Mouse (Mus musculus): Measurements from ENCODE around the gene Ppp1r12b. TPM values are rescaled to one million over a fixed set of nuclear protein-coding genes. Genes with fewer than 3 reads are reported as not detected.
A peak's percentile ranks its signal among the peaks of the same experiment; 100 is the strongest.

The Ppp1r12b gene
- polyA plus RNA-seq, 1 experiment from 2014 or later: 35.9 TPM

DNA sequence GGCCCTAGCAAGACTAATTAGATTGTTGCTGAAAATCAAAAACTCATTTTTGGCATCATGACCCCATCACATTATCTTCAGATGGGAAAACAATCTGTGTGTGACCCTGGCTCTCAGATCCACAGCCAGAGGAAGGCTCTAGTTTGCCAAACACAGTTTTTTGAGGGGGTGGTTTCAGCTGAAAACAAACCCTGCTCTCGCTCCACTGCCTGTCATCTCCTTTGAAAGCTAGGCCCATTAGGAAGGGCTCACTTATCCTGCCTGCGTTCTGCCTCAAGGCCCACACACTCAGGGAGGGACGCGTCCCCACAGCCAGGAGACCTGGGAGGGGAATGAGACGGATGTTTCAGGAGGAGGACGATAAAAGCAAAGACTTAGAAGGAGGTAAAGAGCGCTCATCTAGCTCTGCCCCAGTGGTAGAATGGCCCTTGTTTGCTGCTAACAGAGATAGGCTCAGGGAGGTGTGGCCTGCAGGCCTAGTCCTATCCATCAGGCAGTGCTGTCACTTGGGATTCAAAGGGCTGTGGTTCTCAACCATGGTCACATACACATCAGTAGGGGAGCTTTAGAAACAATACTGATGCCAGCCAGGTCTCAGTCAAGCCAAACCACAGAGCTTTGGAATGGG lies 190.8 kb downstream of the Ppp1r12b start:
- 71% methylated on average over 7 of the region's 7 CpGs for WGBS
- Histone ChIP-seq H3K9ac (ENCODE audit: low read length) (no peak overlapping the region), H3K4me2 (ENCODE audit: low read length) (no peak overlapping the region), H3K27ac (replicated peaks in 1 of 2; ENCODE audit: control insufficient read depth in 1 of 2, insufficient read depth in 1 of 2, low read depth in 2 of 2, low read length in 2 of 2) (peak overlapping the region in 1 of 2 experiments; percentile 55; a peak in 1 of 4 replicates), H3K4me1 (ENCODE audit: control insufficient read depth in 2 of 2, insufficient read depth in 2 of 2, low read length in 2 of 2) (0 out of 4 replicates have a peak, but pooled peaks cover 0 to 5% of the 10 kb centered on the region in 2 experiments), H3K36me3 (ENCODE audit: control insufficient read depth, insufficient read depth, low read length) (peaks cover 89% of the 10 kb centered on the region), H3K9me3 (ENCODE audit: control insufficient read depth, low read length) (no peaks in the 10 kb centered on the region), H3K4me3 (ENCODE audit: control insufficient read depth in 1 of 2, insufficient read depth in 1 of 2, low read depth in 1 of 2, low read length in 2 of 2) (no peak overlapping the region), H3K27me3 (ENCODE audit: control insufficient read depth, insufficient read depth, low read length) (no peaks in the 10 kb centered on the region)
- ATAC-seq (ENCODE audit: insufficient number of reproducible peaks, insufficient read depth, low FRiP score, low read depth): no peak

DNA sequence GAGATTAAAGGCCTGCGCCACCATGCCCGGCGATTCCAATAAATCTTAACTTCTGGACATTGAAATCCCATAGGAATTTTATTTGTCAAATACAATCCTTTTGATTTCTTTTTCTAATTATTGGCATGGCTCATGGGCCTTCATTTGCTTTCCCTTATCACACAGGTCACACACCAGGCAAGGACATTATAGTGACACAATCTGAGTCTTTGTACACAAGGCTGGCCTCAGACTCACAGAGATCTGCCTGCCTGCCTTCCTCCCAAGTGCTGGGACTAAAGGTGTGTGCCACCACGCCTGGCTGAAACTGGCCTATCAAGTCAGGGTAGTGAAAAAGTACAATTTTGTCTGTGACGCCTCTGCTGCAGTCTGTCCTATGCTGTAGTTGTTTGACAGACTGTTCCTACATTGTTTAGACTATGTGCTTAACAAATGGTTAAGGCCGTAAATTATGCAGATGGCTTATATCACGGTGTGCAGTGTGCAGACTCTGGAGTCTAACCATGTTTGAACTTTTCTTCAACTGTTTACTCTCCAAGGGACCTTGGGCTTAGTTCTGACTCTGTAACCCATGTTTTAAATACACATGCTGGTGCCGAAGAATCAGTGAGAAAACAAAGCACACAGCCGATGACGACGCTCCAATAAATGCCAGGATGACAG lies 191.8 kb downstream of the Ppp1r12b start:
- 0 out of 4 replicates have a peak, but pooled peaks cover 0 to 5% of the 10 kb centered on the region in 2 experiments for H3K4me1 ChIP-seq (ENCODE audit: control insufficient read depth in 2 of 2, insufficient read depth in 2 of 2, low read length in 2 of 2)
- H3K4me3 ChIP-seq (ENCODE audit: control insufficient read depth in 1 of 2, insufficient read depth in 1 of 2, low read depth in 1 of 2, low read length in 2 of 2): no peak overlapping the region
- WGBS: 91% methylated on average over 11 of the region's 11 CpGs
- H3K9me3 ChIP-seq (ENCODE audit: control insufficient read depth, low read length): no peaks in the 10 kb centered on the region
- H3K27me3 ChIP-seq (ENCODE audit: control insufficient read depth, insufficient read depth, low read length): no peaks in the 10 kb centered on the region
- no peak overlapping the region for H3K9ac ChIP-seq (ENCODE audit: low read length)
- H3K27ac ChIP-seq (replicated peaks in 1 of 2; ENCODE audit: control insufficient read depth in 1 of 2, insufficient read depth in 1 of 2, low read depth in 2 of 2, low read length in 2 of 2): peak overlapping the region in 1 of 2 experiments; percentile 27; a peak in 1 of 4 replicates
- no peak overlapping the region for H3K4me2 ChIP-seq (ENCODE audit: low read length)
- no peak for ATAC-seq (ENCODE audit: insufficient number of reproducible peaks, insufficient read depth, low FRiP score, low read depth)
- peaks cover 92% of the 10 kb centered on the region for H3K36me3 ChIP-seq (ENCODE audit: control insufficient read depth, insufficient read depth, low read length)

DNA sequence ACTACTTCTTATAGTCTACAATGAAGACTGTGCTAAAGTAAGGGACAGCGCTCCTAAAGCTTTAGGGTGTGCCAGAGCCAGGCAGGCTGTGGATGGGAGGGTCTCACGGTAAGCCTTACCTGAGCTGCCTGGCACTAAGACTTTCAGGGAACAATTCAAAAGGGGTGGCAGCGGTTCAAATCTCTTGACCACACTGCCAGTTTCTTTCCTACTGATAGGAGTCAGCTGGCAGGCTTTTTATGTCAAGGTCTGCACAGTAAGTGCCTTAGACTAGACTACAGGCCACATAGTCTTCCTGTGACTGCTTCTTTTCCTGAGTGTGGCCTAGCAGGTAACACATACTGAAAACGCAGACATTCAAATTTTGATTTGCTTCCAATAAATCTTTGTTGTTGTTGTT lies 192.5 kb downstream of the Ppp1r12b start:
- no peak overlapping the region for H3K4me3 ChIP-seq (ENCODE audit: control insufficient read depth in 1 of 2, insufficient read depth in 1 of 2, low read depth in 1 of 2, low read length in 2 of 2)
- 0 out of 4 replicates have a peak, but pooled peaks cover 0 to 5% of the 10 kb centered on the region in 2 experiments for H3K4me1 ChIP-seq (ENCODE audit: control insufficient read depth in 2 of 2, insufficient read depth in 2 of 2, low read length in 2 of 2)
- H3K27me3 ChIP-seq (ENCODE audit: control insufficient read depth, insufficient read depth, low read length): no peaks in the 10 kb centered on the region
- H3K36me3 ChIP-seq (ENCODE audit: control insufficient read depth, insufficient read depth, low read length): peaks cover 92% of the 10 kb centered on the region
- no peak overlapping the region for H3K4me2 ChIP-seq (ENCODE audit: low read length)
- WGBS: 90% methylated on average over 4 of the region's 4 CpGs
- H3K9me3 ChIP-seq (ENCODE audit: control insufficient read depth, low read length): no peaks in the 10 kb centered on the region
- no peak overlapping the region for H3K27ac ChIP-seq (replicated peaks in 1 of 2; ENCODE audit: control insufficient read depth in 1 of 2, insufficient read depth in 1 of 2, low read depth in 2 of 2, low read length in 2 of 2)
- H3K9ac ChIP-seq (ENCODE audit: low read length): no peak overlapping the region
- ATAC-seq (ENCODE audit: insufficient number of reproducible peaks, insufficient read depth, low FRiP score, low read depth): no peak

DNA sequence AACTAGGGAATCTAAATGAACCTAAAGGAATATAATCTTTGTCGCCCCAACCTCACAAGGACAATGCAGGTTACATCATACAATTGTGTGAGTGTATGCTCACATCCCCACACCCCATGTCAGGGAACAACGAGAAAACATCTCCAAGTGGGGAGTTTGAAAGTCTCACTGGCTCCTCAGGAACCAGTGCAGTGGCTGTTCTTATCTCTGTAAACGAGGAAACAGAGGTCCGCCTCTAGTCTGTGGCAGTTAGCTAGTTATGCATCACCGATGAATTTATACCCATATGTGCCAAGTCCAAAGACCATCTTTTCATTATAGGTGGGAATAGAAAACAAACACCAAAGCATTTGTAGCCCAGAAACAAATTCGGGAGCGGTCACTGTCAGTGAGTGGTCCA lies 194.2 kb downstream of the Ppp1r12b start:
- peaks cover 84% of the 10 kb centered on the region for H3K36me3 ChIP-seq (ENCODE audit: control insufficient read depth, insufficient read depth, low read length)
- H3K4me2 ChIP-seq (ENCODE audit: low read length): no peak overlapping the region
- no peak overlapping the region for H3K27ac ChIP-seq (replicated peaks in 1 of 2; ENCODE audit: control insufficient read depth in 1 of 2, insufficient read depth in 1 of 2, low read depth in 2 of 2, low read length in 2 of 2)
- H3K4me1 ChIP-seq (ENCODE audit: control insufficient read depth in 2 of 2, insufficient read depth in 2 of 2, low read length in 2 of 2): peaks cover 0 to 11% of the 10 kb centered on the region in 2 experiments; a peak in 1 of 4 replicates
- H3K4me3 ChIP-seq (ENCODE audit: control insufficient read depth in 1 of 2, insufficient read depth in 1 of 2, low read depth in 1 of 2, low read length in 2 of 2): no peak overlapping the region
- no peaks in the 10 kb centered on the region for H3K9me3 ChIP-seq (ENCODE audit: control insufficient read depth, low read length)
- H3K9ac ChIP-seq (ENCODE audit: low read length): no peak overlapping the region
- H3K27me3 ChIP-seq (ENCODE audit: control insufficient read depth, insufficient read depth, low read length): no peaks in the 10 kb centered on the region
- WGBS: 77% methylated on average over 7 of the region's 7 CpGs
- no peak for ATAC-seq (ENCODE audit: insufficient number of reproducible peaks, insufficient read depth, low FRiP score, low read depth)

DNA sequence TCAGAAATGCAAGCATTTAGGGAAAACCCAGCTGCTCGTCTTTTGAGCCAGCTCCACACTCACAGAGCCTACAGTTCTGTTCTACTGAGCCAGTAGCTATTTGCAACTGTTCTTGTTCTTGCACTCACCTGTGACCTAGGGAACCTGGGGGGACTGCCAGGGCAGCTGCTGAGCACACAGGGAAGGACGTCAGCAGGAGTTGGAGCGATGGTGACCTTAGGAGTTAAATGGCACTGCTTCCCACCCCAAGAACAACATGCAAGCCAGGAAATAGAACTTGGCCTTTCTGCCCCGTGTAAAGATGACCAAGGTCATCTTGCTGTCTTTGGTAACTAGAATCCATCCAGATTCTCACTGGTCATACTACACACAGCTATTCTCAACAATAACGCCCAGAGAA lies 195.1 kb downstream of the Ppp1r12b start:
- peaks cover 0 to 15% of the 10 kb centered on the region in 2 experiments; a peak in 2 of 4 replicates for H3K4me1 ChIP-seq (ENCODE audit: control insufficient read depth in 2 of 2, insufficient read depth in 2 of 2, low read length in 2 of 2)
- H3K4me3 ChIP-seq (ENCODE audit: control insufficient read depth in 1 of 2, insufficient read depth in 1 of 2, low read depth in 1 of 2, low read length in 2 of 2): no peak overlapping the region
- no peaks in the 10 kb centered on the region for H3K27me3 ChIP-seq (ENCODE audit: control insufficient read depth, insufficient read depth, low read length)
- no peak for ATAC-seq (ENCODE audit: insufficient number of reproducible peaks, insufficient read depth, low FRiP score, low read depth)
- 76% methylated on average over 5 of the region's 5 CpGs for WGBS
- H3K36me3 ChIP-seq (ENCODE audit: control insufficient read depth, insufficient read depth, low read length): peaks cover 75% of the 10 kb centered on the region
- H3K9me3 ChIP-seq (ENCODE audit: control insufficient read depth, low read length): no peaks in the 10 kb centered on the region
- H3K4me2 ChIP-seq (ENCODE audit: low read length): no peak overlapping the region
- H3K27ac ChIP-seq (replicated peaks in 1 of 2; ENCODE audit: control insufficient read depth in 1 of 2, insufficient read depth in 1 of 2, low read depth in 2 of 2, low read length in 2 of 2): no peak overlapping the region
- H3K9ac ChIP-seq (ENCODE audit: low read length): no peak overlapping the region

DNA sequence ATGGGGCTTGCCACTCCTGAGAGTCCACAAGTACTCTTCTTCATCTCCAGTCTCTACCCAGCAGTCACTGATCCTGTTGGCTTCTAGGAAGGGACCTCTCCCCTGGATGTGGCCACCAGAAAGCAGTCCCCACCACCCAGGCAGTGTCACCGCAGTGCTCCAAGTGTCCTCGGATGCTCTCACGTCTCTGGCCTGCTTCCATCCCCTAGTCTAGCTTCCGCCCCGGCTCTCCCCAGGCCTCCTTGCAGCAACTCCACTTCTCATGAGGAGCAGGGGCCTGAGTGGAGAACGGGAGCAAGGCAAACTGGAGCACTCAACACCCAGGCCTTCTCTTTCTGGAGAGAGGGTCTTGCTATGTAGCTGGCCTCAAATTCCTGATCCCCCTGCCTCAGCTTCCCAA lies 196.6 kb downstream of the Ppp1r12b start:
- 83% methylated on average over 6 of the region's 6 CpGs for WGBS
- H3K27ac ChIP-seq (replicated peaks in 1 of 2; ENCODE audit: control insufficient read depth in 1 of 2, insufficient read depth in 1 of 2, low read depth in 2 of 2, low read length in 2 of 2): no peak overlapping the region
- no peak overlapping the region for H3K4me3 ChIP-seq (ENCODE audit: control insufficient read depth in 1 of 2, insufficient read depth in 1 of 2, low read depth in 1 of 2, low read length in 2 of 2)
- ATAC-seq (ENCODE audit: insufficient number of reproducible peaks, insufficient read depth, low FRiP score, low read depth): no peak
- H3K4me2 ChIP-seq (ENCODE audit: low read length): no peak overlapping the region
- H3K4me1 ChIP-seq (ENCODE audit: control insufficient read depth in 2 of 2, insufficient read depth in 2 of 2, low read length in 2 of 2): peaks cover 3 to 18% of the 10 kb centered on the region in 2 experiments
- H3K36me3 ChIP-seq (ENCODE audit: control insufficient read depth, insufficient read depth, low read length): peaks cover 70% of the 10 kb centered on the region
- no peak overlapping the region for H3K9ac ChIP-seq (ENCODE audit: low read length)
- H3K27me3 ChIP-seq (ENCODE audit: control insufficient read depth, insufficient read depth, low read length): no peaks in the 10 kb centered on the region
- no peaks in the 10 kb centered on the region for H3K9me3 ChIP-seq (ENCODE audit: control insufficient read depth, low read length)

DNA sequence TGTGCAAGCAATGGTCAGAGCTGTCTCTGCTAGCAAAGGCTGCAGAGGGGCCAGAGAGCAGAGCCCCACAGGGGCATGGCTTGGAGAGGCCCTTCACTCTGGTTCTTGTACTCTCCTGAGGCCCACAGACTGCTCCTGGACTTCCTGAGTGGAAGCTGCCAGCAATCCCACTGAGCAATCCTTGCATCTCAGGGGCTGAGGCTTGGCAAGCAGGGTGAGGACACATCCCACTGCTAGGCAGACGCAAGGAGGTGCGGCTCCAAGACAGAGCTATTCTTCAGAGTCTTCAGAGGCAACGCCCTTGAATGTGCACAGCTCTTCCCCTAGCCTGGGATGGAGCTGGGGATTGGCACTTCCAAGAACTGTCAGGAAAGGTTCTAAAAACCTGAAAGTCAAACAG lies 198.5 kb downstream of the Ppp1r12b start:
- H3K27me3 ChIP-seq (ENCODE audit: control insufficient read depth, insufficient read depth, low read length): no peaks in the 10 kb centered on the region
- WGBS: 75% methylated on average over 3 of the region's 3 CpGs
- H3K4me2 ChIP-seq (ENCODE audit: low read length): no peak overlapping the region
- no peak for ATAC-seq (ENCODE audit: insufficient number of reproducible peaks, insufficient read depth, low FRiP score, low read depth)
- 0 out of 2 replicates have a peak overlapping the region, but pooled peaks have one; percentile 8 for H3K9ac ChIP-seq (ENCODE audit: low read length)
- peaks cover 18 to 37% of the 10 kb centered on the region in 2 experiments for H3K4me1 ChIP-seq (ENCODE audit: control insufficient read depth in 2 of 2, insufficient read depth in 2 of 2, low read length in 2 of 2)
- no peaks in the 10 kb centered on the region for H3K9me3 ChIP-seq (ENCODE audit: control insufficient read depth, low read length)
- H3K4me3 ChIP-seq (ENCODE audit: control insufficient read depth in 1 of 2, insufficient read depth in 1 of 2, low read depth in 1 of 2, low read length in 2 of 2): no peak overlapping the region
- H3K36me3 ChIP-seq (ENCODE audit: control insufficient read depth, insufficient read depth, low read length): peaks cover 55% of the 10 kb centered on the region
- H3K27ac ChIP-seq (replicated peaks in 1 of 2; ENCODE audit: control insufficient read depth in 1 of 2, insufficient read depth in 1 of 2, low read depth in 2 of 2, low read length in 2 of 2): no peak overlapping the region
